Mouse (Mus musculus) stomach, embryonic 16.5 days (tissue): ENCODE measurements around the gene Ccl12. TPM values are rescaled to one million over a fixed set of nuclear protein-coding genes. Genes with fewer than 3 reads are reported as not detected.

Source experiments
- ATAC-seq: fragments of 200-750 bp; cut with Nextera tagmentation; 2 replicates; pipeline ENCODE4 v1.8.0; 2017; ENCODE audit warnings: moderate number of reproducible peaks, moderate TSS enrichment; ENCODE audit not compliant: insufficient read depth, low FRiP score
- H3K27ac ChIP-seq: fragments of 300-500 bp; sonication (generic); 2 replicates; pipeline ENCODE4 v1.5.1; 2014; ENCODE audit warnings: low read length
- H3K27me3 ChIP-seq: fragments of 300-500 bp; sonication (generic); 2 replicates; pipeline ENCODE4 v1.6.1; 2014; ENCODE audit warnings: low read length, control low read depth, mixed read lengths; ENCODE audit not compliant: control insufficient read depth, insufficient read depth
- H3K36me3 ChIP-seq: fragments of 300-500 bp; sonication (generic); 2 replicates; pipeline ENCODE4 v1.6.1; 2014; ENCODE audit warnings: low read length; ENCODE audit not compliant: control insufficient read depth, insufficient read depth
- H3K4me1 ChIP-seq: fragments of 300-500 bp; sonication (generic); 2 replicates; pipeline ENCODE4 v1.6.1; 2014; ENCODE audit warnings: low read length, control low read depth, mixed read lengths; ENCODE audit not compliant: control insufficient read depth, insufficient read depth
- H3K4me2 ChIP-seq: fragments of 300-500 bp; sonication (generic); 2 replicates; pipeline ENCODE4 v1.6.1; 2014; ENCODE audit warnings: low read depth, low read length, mixed read lengths
- H3K4me3 ChIP-seq: fragments of 300-500 bp; sonication (generic); replicated peaks from 2 replicates; pipeline ENCODE4 v1.5.1; 2014; ENCODE audit warnings: mild to moderate bottlenecking, low read length
- H3K9ac ChIP-seq: fragments of 300-500 bp; sonication (generic); 2 replicates; pipeline ENCODE4 v1.6.1; 2014; ENCODE audit warnings: low read length
- H3K9me3 ChIP-seq: fragments of 300-500 bp; sonication (generic); replicated peaks from 2 replicates; pipeline ENCODE4 v1.6.1; 2016; ENCODE audit warnings: low read length, control low read depth; ENCODE audit not compliant: control insufficient read depth
- WGBS: fragments of 180-500 bp; shearing (Covaris S2); extraction: QIAGEN DNeasy Blood & Tissue Kit; methylation state at CpG from one replicate; pipeline ENCODE4 v1.1.7; 2014; 5-methylcytosine and 5-hydroxymethylcytosine counted together
- polyA plus RNA-seq: library from polyadenylated mRNA; unstranded; fragments of >200 nt; fragmentation: Nextera tagmentation; extraction: Ambion mirVana; gene quantifications from 2 replicates; pipeline ENCODE4 v1.2.1, GENCODE M21; 2015

Gene Ccl12
- polyA plus RNA-seq, 1 experiment from 2014 or later: 3.3 TPM

DNA sequence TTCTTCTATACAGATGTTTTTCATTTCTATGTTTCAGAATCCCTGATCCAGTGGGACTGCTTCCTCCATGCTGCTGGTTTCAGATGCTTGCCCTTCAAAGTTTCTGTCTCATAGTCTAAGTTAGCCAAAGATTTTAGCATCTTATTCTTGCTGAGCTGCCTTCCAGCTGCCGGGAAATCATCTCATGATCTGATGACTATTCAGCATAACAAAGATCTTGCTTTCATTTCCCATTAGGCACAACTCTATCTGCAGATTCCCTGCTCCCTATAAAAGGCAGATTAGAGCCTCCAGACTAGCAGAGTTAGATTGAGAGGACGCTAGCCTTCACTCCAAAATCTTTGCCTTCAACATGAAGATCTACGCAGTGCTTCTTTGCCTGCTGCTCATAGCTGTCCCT is 13.2 kb downstream of the Ccl12 start, which contains the start of gene Ccl8:
Gene Ccl8 (plus strand): TSS at position 301 of the 400 bp plus-strand sequence.
- Histone ChIP-seq H3K9me3 (no peaks in the 10 kb centered on the region), H3K9ac (no peak within 1 kb of the TSS), H3K4me1 (no peaks in the 10 kb centered on the region), H3K36me3 (no peaks in the 10 kb centered on the region), H3K4me2 (no peak within 1 kb of the TSS), H3K27me3 (no peaks in the 10 kb centered on the region), H3K27ac (no peak within 1 kb of the TSS), H3K4me3 (no peak within 1 kb of the TSS)
- no peak for ATAC-seq
- WGBS: 81% methylated on average over 3 of the region's 3 CpGs

DNA sequence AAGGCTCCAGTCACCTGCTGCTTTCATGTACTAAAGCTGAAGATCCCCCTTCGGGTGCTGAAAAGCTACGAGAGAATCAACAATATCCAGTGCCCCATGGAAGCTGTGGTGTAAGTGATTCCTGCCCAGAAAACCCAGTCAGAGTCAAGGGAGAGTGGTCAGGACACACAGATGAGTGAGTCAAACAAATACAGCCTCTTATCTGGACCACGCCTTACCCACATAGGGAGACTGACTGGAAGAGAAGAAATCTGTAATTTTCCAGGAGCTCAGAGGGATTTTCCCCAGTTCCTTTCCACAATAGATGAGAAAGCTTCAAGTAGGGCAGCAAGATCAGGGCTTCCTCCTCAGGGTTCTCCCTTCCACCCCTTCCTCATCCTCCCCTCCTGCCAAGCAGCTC is 14.4 kb downstream of the Ccl12 start:
- no peak overlapping the region for H3K4me2 ChIP-seq
- ATAC-seq: no peak
- no peaks in the 10 kb centered on the region for H3K9me3 ChIP-seq
- H3K4me3 ChIP-seq: no peak overlapping the region
- no peaks in the 10 kb centered on the region for H3K27me3 ChIP-seq
- H3K27ac ChIP-seq: no peak overlapping the region
- H3K9ac ChIP-seq: no peak overlapping the region
- 69% methylated on average over 3 of the region's 3 CpGs for WGBS
- no peaks in the 10 kb centered on the region for H3K4me1 ChIP-seq
- no peaks in the 10 kb centered on the region for H3K36me3 ChIP-seq

DNA sequence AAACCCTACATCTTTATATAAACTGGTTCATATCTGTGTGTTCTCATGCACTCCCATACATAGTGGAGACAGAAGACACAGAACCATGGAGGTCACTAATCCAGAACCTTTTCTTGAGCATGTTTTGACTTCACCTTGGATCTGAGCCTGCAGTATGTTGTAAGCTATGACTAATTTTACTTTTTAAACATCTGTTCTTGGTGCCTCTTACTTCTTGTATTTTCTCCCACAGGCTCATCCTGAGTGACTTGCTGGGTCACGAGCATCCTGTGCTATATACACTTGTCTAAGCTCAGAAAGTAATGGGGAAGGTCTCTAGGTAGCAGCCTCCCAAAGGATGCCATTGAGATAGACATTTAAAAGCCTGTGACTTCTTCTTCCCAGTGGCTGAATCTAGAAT is 31.3 kb downstream of the Ccl12 start:
- Histone ChIP-seq H3K9ac (no peak overlapping the region), H3K27ac (no peak overlapping the region), H3K4me3 (no peak overlapping the region), H3K9me3 (no peaks in the 10 kb centered on the region), H3K27me3 (no peaks in the 10 kb centered on the region), H3K36me3 (no peaks in the 10 kb centered on the region), H3K4me2 (no peak overlapping the region), H3K4me1 (no peaks in the 10 kb centered on the region)
- no peak for ATAC-seq
- WGBS: 63% methylated on average over 1 of the region's 1 CpGs

DNA sequence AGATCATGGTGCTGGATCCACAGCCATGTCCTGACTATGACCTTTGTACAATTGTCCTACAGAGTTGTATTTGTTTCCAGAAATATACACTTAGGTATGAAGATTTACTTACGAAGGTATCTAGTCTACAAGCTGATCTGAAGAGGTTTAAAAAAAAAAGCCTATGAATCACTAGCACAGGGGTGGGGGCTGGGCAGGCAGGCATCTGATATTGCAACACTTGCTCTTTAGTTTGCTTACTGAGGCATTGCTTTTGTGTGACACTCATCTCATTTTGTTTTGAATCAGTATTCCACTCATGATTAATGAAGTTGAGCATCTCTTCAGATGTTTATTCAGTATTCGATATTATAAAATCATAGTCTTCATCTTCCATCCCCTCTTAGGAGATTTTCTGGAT is 34.6 kb downstream of the Ccl12 start:
- H3K4me2 ChIP-seq: no peak overlapping the region
- no peak overlapping the region for H3K9ac ChIP-seq
- no peaks in the 10 kb centered on the region for H3K36me3 ChIP-seq
- H3K27ac ChIP-seq: no peak overlapping the region
- no peak for ATAC-seq
- H3K4me1 ChIP-seq: 0 out of 2 replicates have a peak, but pooled peaks cover 4% of the 10 kb centered on the region
- WGBS: 90% methylated on average over 2 of the region's 2 CpGs
- H3K9me3 ChIP-seq: no peaks in the 10 kb centered on the region
- no peak overlapping the region for H3K4me3 ChIP-seq
- H3K27me3 ChIP-seq: peaks cover 2% of the 10 kb centered on the region; the same call in 1 of the 2 replicates

DNA sequence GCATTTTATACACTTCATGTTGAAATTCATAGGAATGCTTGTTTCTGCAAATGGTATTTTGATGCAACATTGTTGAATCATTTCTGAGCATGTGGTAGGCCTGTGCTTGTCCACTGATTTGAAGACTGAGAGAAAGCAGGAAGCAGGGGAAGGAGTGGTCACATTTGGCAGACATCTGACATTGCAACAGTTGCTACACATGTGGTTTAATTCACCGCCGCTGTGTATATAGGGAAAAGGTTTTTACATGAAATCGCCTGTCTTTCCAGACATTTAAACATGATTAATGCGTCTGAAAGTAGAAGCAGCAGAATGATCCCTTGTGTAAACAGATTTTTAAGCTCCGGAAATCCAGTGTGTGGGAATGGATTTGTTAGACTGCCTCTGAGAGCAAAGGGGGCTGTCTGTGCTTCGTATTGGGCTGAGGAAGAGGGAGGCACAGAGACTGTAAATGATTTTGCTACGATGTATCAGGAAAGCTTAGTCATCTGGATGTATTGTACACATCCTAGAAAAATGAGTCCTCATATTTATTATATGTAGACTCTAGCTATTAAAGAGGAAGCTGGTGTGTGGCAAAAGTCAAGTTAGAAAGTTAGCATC is 37.9 kb downstream of the Ccl12 start:
- Histone ChIP-seq H3K36me3 (no peaks in the 10 kb centered on the region), H3K9ac (no peak overlapping the region), H3K27me3 (peaks cover 4% of the 10 kb centered on the region; the same call in 1 of the 2 replicates), H3K4me3 (no peak overlapping the region), H3K9me3 (no peaks in the 10 kb centered on the region), H3K4me2 (no peak overlapping the region), H3K27ac (peak overlapping the region; percentile 65), H3K4me1 (0 out of 2 replicates have a peak, but pooled peaks cover 4% of the 10 kb centered on the region)
- WGBS: 16% methylated on average over 7 of the region's 7 CpGs
- ATAC-seq: peak; percentile 93

Other genes with a start within 250 kb of the Ccl12 start
- gene 5530401A14Rik, start 241.2 kb upstream of the Ccl12 start, polyA plus RNA-seq: 0.11 TPM in 1 of 2 replicates, not detected in the other
- gene Asic2, start 133.4 kb upstream of the Ccl12 start, polyA plus RNA-seq: 0.22 and 0.27 TPM in 2 replicates
- 4.5 and 4.8 TPM in 2 replicates for gene Ccl2, start 66.3 kb upstream of the Ccl12 start, polyA plus RNA-seq
- gene Gm17268, start 63.3 kb upstream of the Ccl12 start, polyA plus RNA-seq: not detected in 2 replicates
- 1.7 and 1.8 TPM in 2 replicates for gene Ccl7, start 56.1 kb upstream of the Ccl12 start, polyA plus RNA-seq
- gene Ccl11, start 44.0 kb upstream of the Ccl12 start, polyA plus RNA-seq: 87.0 and 102 TPM in 2 replicates
- gene Ccl8, start 13.3 kb downstream of the Ccl12 start, polyA plus RNA-seq: not detected in 2 replicates
- not detected in 2 replicates for gene Ccl1, start 203.8 kb downstream of the Ccl12 start, polyA plus RNA-seq